Mouse (Mus musculus) embryonic fibroblast, embryonic 13.5 days (primary cell): ENCODE data around the gene Paxx.

ENCODE experiments used
- CTCF ChIP-seq: IDR thresholded peaks from 2 replicates; pipeline ENCODE4 v1.5.1; 2011; ENCODE audit warnings: mild to moderate bottlenecking, control low read depth, low read length, moderate library complexity, borderline replicate concordance; ENCODE audit not compliant: insufficient read depth
- POLR2A ChIP-seq: IDR thresholded peaks from 2 replicates; pipeline ENCODE4 v1.6.1; 2011; ENCODE audit warnings: low read depth, mild to moderate bottlenecking, control low read depth, low read length, moderate library complexity

GRCm38 (mm10) chr2:25496462-25496861 lies 35.6 kb upstream of the Paxx start:
- TF ChIP-seq POLR2A: no peak
- peak; percentile 28; the same call in 1 of the 2 replicates for TF ChIP-seq CTCF
